Mouse (Mus musculus): ENCODE data around the gene Mapk8.
A peak's percentile ranks its signal among the peaks of the same experiment; 100 is the strongest.

DNA sequence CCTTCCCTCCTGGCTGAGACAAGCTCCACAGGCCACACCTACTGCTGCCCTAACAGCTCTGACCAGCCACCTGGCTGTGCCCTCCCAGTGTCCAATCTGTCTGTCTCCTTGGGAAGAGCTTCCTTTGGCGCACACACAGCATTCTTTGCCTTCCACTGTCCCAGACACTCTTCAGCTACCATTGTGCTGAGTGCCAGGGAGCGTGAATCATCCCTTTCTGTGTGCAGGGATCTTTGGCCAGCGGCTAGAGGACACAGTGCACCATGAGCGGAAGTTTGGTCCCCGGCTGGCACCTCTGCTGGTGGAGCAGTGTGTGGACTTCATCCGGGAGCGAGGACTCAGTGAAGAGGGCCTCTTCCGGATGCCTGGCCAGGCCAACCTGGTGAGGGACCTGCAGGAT is 88.1 kb downstream of the Mapk8 start:
- TF ChIP-seq POLR2AphosphoS2 (IDR thresholded peaks at IDR 0.05; ENCODE audit: insufficient read length, low read depth) (no peak), POLR2A (IDR thresholded peaks at IDR 0.05; ENCODE audit: insufficient read length, low read depth) (no peak), MAX (IDR thresholded peaks at IDR 0.05; ENCODE audit: low read depth) (no peak), MYOG (IDR thresholded peaks at IDR 0.05; ENCODE audit: control insufficient read depth in 1 of 3, insufficient read depth in 1 of 3, insufficient read length in 2 of 3, low read depth in 2 of 3) (peak in 1 of 3 experiments; percentile 1), E2F4 (IDR thresholded peaks at IDR 0.05; ENCODE audit: insufficient read depth) (no peak), TCF12 (IDR thresholded peaks at IDR 0.05; ENCODE audit: insufficient read depth, poor library complexity, severe bottlenecking) (no peak), MYOD1 (IDR thresholded peaks at IDR 0.05; ENCODE audit: control insufficient read depth in 1 of 3, insufficient read length in 2 of 3, low read depth in 2 of 3) (no peak), USF1 (IDR thresholded peaks at IDR 0.05; ENCODE audit: low read depth) (no peak), CEBPB (IDR thresholded peaks at IDR 0.05; ENCODE audit: insufficient read depth, poor library complexity, severe bottlenecking) (no peak), REST (IDR thresholded peaks at IDR 0.05; ENCODE audit: insufficient read depth, insufficient read length) (no peak), TCF3 (IDR thresholded peaks at IDR 0.05; ENCODE audit: insufficient read length, low read depth) (no peak)
